Mouse (Mus musculus) MEL (cell line): ENCODE measurements around the gene Tab2. TPM values are rescaled to one million over a fixed set of nuclear protein-coding genes. Genes with fewer than 3 reads are reported as not detected.

Experiments used
- DNase-seq: peaks from one replicate; pipeline ENCODE4 v3.0.0; 2011; ENCODE audit warnings: low read depth, low spot score
- H3K27ac ChIP-seq: 2 replicates; pipeline ENCODE4 v1.5.1; 2012; ENCODE audit warnings: low read depth, mild to moderate bottlenecking, control low read depth, low read length, moderate library complexity; ENCODE audit not compliant: control insufficient read depth
- H3K27me3 ChIP-seq, 2 experiments: fragments of 150-350 bp in 1 of 2; sonication (generic) in 1 of 2; 2 replicates each; pipeline ENCODE4 v1.6.1; 2012; ENCODE audit warnings: low read length in 2 of 2, mild to moderate bottlenecking in 2 of 2, improper control_type of control experiment in 1 of 2, moderate library complexity in 1 of 2; ENCODE audit not compliant: insufficient read depth in 2 of 2, control insufficient read depth in 1 of 2
- H3K36me3 ChIP-seq, 2 experiments: 2 replicates each; pipeline ENCODE4 v1.6.1; 2012 to 2014; ENCODE audit warnings: low read length in 2 of 2, improper control_type of control experiment in 1 of 2, inconsistent platforms in 1 of 2, mild to moderate bottlenecking in 1 of 2; ENCODE audit not compliant: insufficient read depth in 2 of 2, control insufficient read depth in 1 of 2
- H3K4me1 ChIP-seq, 2 experiments: fragments of 150-350 bp in 1 of 2; sonication (generic) in 1 of 2; 2 replicates each; pipeline ENCODE4 v1.6.1; 2012; ENCODE audit warnings: low read length in 2 of 2, improper control_type of control experiment in 1 of 2, mild to moderate bottlenecking in 1 of 2; ENCODE audit not compliant: insufficient read depth in 2 of 2, control insufficient read depth in 1 of 2
- H3K4me3 ChIP-seq, 2 experiments: fragments of 150-350 bp in 1 of 2; sonication (generic) in 1 of 2; 2 replicates each; pipeline ENCODE4 v1.5.1; 2012; ENCODE audit warnings: low read depth in 2 of 2, low read length in 2 of 2, mild to moderate bottlenecking in 2 of 2, moderate library complexity in 2 of 2, control low read depth in 1 of 2, improper control_type of control experiment in 1 of 2; ENCODE audit not compliant: control insufficient read depth in 1 of 2, insufficient read depth in 1 of 2
- H3K79me2 ChIP-seq: 2 replicates; pipeline ENCODE4 v1.6.1; 2012; ENCODE audit warnings: mild to moderate bottlenecking, low read length, moderate library complexity; ENCODE audit not compliant: control insufficient read depth, poor library complexity, insufficient read depth
- H3K9ac ChIP-seq: 2 replicates; pipeline ENCODE4 v1.6.1; 2012; ENCODE audit warnings: low read depth, mild to moderate bottlenecking, control low read depth, low read length, moderate library complexity; ENCODE audit not compliant: control insufficient read depth, poor library complexity, severe bottlenecking
- H3K9me3 ChIP-seq: fragments of 150-350 bp; sonication (generic); replicated peaks from 2 replicates; pipeline ENCODE4 v1.6.1; 2012; ENCODE audit warnings: mild to moderate bottlenecking, low read length, improper control_type of control experiment, moderate library complexity; ENCODE audit not compliant: insufficient read depth
- BHLHE40 ChIP-seq: IDR thresholded peaks from 2 replicates; pipeline ENCODE4 v1.6.1; 2012; ENCODE audit warnings: low read depth, mild to moderate bottlenecking, inconsistent platforms, low read length, improper control_type of control experiment, borderline replicate concordance
- CHD1 ChIP-seq: IDR thresholded peaks from 2 replicates; pipeline ENCODE4 v1.6.1; 2012; ENCODE audit warnings: low read depth, mild to moderate bottlenecking, inconsistent platforms, low read length, improper control_type of control experiment
- CHD2 ChIP-seq: IDR thresholded peaks from 2 replicates; pipeline ENCODE4 v1.6.1; 2011; ENCODE audit warnings: low read length, improper control_type of control experiment
- CTCF ChIP-seq, 3 experiments: IDR thresholded peaks in 2 of 3; conservative IDR thresholded peaks in 1 of 3; 2 replicates each; pipeline ENCODE4 v1.5.1; 2011 to 2012; ENCODE audit warnings: low read length in 3 of 3, low read depth in 2 of 3, mild to moderate bottlenecking in 2 of 3, improper control_type of control experiment in 1 of 3, inconsistent platforms in 1 of 3, mixed read lengths in 1 of 3, moderate library complexity in 1 of 3; ENCODE audit not compliant: control insufficient read depth in 1 of 3, insufficient read depth in 1 of 3, poor library complexity in 1 of 3, severe bottlenecking in 1 of 3
- E2F4 ChIP-seq: IDR thresholded peaks from 2 replicates; pipeline ENCODE4 v1.6.1; 2011; ENCODE audit warnings: low read depth, low read length, improper control_type of control experiment, borderline replicate concordance
- ELF1 ChIP-seq: IDR thresholded peaks from 2 replicates; pipeline ENCODE4 v1.6.1; 2014; ENCODE audit warnings: low read depth, mild to moderate bottlenecking, inconsistent platforms, low read length, improper control_type of control experiment, moderate library complexity
- EP300 ChIP-seq, 2 experiments: IDR thresholded peaks; 2 replicates each; pipeline ENCODE4 v1.6.1; 2011; ENCODE audit warnings: improper control_type of control experiment in 2 of 2, low read length in 2 of 2, low read depth in 1 of 2, mild to moderate bottlenecking in 1 of 2
- ETS1 ChIP-seq: IDR thresholded peaks from 2 replicates; pipeline ENCODE4 v1.6.1; 2012; ENCODE audit warnings: low read depth, mild to moderate bottlenecking, inconsistent platforms, low read length, improper control_type of control experiment, moderate library complexity
- GABPA ChIP-seq: IDR thresholded peaks from 2 replicates; pipeline ENCODE4 v1.6.1; 2012; ENCODE audit warnings: low read depth, mild to moderate bottlenecking, inconsistent platforms, low read length, improper control_type of control experiment, moderate library complexity
- HCFC1 ChIP-seq: IDR thresholded peaks from 2 replicates; pipeline ENCODE4 v1.6.1; 2012; ENCODE audit warnings: low read depth, mild to moderate bottlenecking, inconsistent platforms, low read length, improper control_type of control experiment, moderate library complexity
- KAT2A ChIP-seq: conservative IDR thresholded peaks from 2 replicates; pipeline ENCODE4 v1.6.1; 2012; ENCODE audit warnings: low read depth, low read length, improper control_type of control experiment, inconsistent platforms
- MAFK ChIP-seq: IDR thresholded peaks from 2 replicates; pipeline ENCODE4 v1.6.1; 2011; ENCODE audit warnings: low read depth, mild to moderate bottlenecking, low read length, improper control_type of control experiment, borderline replicate concordance
- MAX ChIP-seq: IDR thresholded peaks from 2 replicates; pipeline ENCODE4 v1.6.1; 2011; ENCODE audit warnings: low read length, improper control_type of control experiment
- MAZ ChIP-seq: IDR thresholded peaks from 2 replicates; pipeline ENCODE4 v1.6.1; 2012; ENCODE audit warnings: low read depth, mild to moderate bottlenecking, inconsistent platforms, low read length, improper control_type of control experiment
- MXI1 ChIP-seq: IDR thresholded peaks from 2 replicates; pipeline ENCODE4 v1.6.1; 2011; ENCODE audit warnings: mild to moderate bottlenecking, low read depth, low read length, improper control_type of control experiment
- MYB ChIP-seq: IDR thresholded peaks from 2 replicates; pipeline ENCODE4 v1.6.1; 2011; ENCODE audit warnings: mild to moderate bottlenecking, low read depth, low read length, improper control_type of control experiment
- MYC ChIP-seq: IDR thresholded peaks from 2 replicates; pipeline ENCODE4 v1.6.1; 2011; ENCODE audit warnings: low read depth, mild to moderate bottlenecking, low read length, improper control_type of control experiment, moderate library complexity
- NELFE ChIP-seq: IDR thresholded peaks from 2 replicates; pipeline ENCODE4 v1.6.1; 2011; ENCODE audit warnings: low read depth, low read length, improper control_type of control experiment
- NRF1 ChIP-seq: IDR thresholded peaks from 2 replicates; pipeline ENCODE4 v1.6.1; 2014; ENCODE audit warnings: low read depth, mild to moderate bottlenecking, inconsistent platforms, low read length, improper control_type of control experiment, moderate library complexity; ENCODE audit not compliant: poor library complexity, insufficient read depth, severe bottlenecking
- POLR2A ChIP-seq, 2 experiments: IDR thresholded peaks; 2 replicates each; pipeline ENCODE4 v1.6.1; 2011 to 2012; ENCODE audit warnings: low read length in 2 of 2, mild to moderate bottlenecking in 2 of 2, control low read depth in 1 of 2, improper control_type of control experiment in 1 of 2, low read depth in 1 of 2, moderate library complexity in 1 of 2; ENCODE audit not compliant: control insufficient read depth in 1 of 2, insufficient read depth in 1 of 2, poor library complexity in 1 of 2
- POLR2AphosphoS2 ChIP-seq: IDR thresholded peaks from 2 replicates; pipeline ENCODE4 v1.6.1; 2011; ENCODE audit warnings: low read length, improper control_type of control experiment
- RCOR1 ChIP-seq: IDR thresholded peaks from 2 replicates; pipeline ENCODE4 v1.6.1; 2012; ENCODE audit warnings: low read depth, mild to moderate bottlenecking, inconsistent platforms, low read length, improper control_type of control experiment
- SIN3A ChIP-seq: IDR thresholded peaks from 2 replicates; pipeline ENCODE4 v1.6.1; 2012; ENCODE audit warnings: low read length, improper control_type of control experiment, inconsistent platforms
- SMC3 ChIP-seq: IDR thresholded peaks from 2 replicates; pipeline ENCODE4 v1.6.1; 2011; ENCODE audit warnings: low read depth, low read length, improper control_type of control experiment
- TAL1 ChIP-seq: IDR thresholded peaks from 2 replicates; pipeline ENCODE4 v1.6.1; 2012; ENCODE audit warnings: mild to moderate bottlenecking, inconsistent platforms, low read length, moderate library complexity, mixed read lengths
- TBP ChIP-seq: IDR thresholded peaks from 2 replicates; pipeline ENCODE4 v1.8.0; 2011; ENCODE audit warnings: low read depth, low read length, improper control_type of control experiment
- TCF12 ChIP-seq: IDR thresholded peaks from 2 replicates; pipeline ENCODE4 v1.6.1; 2014; ENCODE audit warnings: low read depth, mild to moderate bottlenecking, inconsistent platforms, low read length, improper control_type of control experiment, moderate library complexity
- UBTF ChIP-seq: IDR thresholded peaks from 2 replicates; pipeline ENCODE4 v1.6.1; 2012; ENCODE audit warnings: low read depth, mild to moderate bottlenecking, inconsistent platforms, low read length, improper control_type of control experiment, moderate library complexity, borderline replicate concordance; ENCODE audit not compliant: insufficient read depth
- USF1 ChIP-seq: IDR thresholded peaks from 2 replicates; pipeline ENCODE4 v1.6.1; 2014; ENCODE audit warnings: low read depth, mild to moderate bottlenecking, inconsistent platforms, low read length, improper control_type of control experiment, moderate library complexity
- USF2 ChIP-seq, 2 experiments: IDR thresholded peaks; 2 replicates each; pipeline ENCODE4 v1.6.1; 2011 to 2012; ENCODE audit warnings: improper control_type of control experiment in 2 of 2, low read length in 2 of 2, borderline replicate concordance in 1 of 2, inconsistent platforms in 1 of 2, low read depth in 1 of 2, mild to moderate bottlenecking in 1 of 2; ENCODE audit not compliant: insufficient read depth in 1 of 2
- ZC3H11A ChIP-seq: IDR thresholded peaks from 2 replicates; pipeline ENCODE4 v1.6.1; 2012; ENCODE audit warnings: low read depth, mild to moderate bottlenecking, inconsistent platforms, low read length, improper control_type of control experiment
- ZKSCAN1 ChIP-seq: IDR thresholded peaks from 2 replicates; pipeline ENCODE4 v1.6.1; 2012; ENCODE audit warnings: low read depth, mild to moderate bottlenecking, inconsistent platforms, low read length, improper control_type of control experiment, moderate library complexity
- ZMIZ1 ChIP-seq: IDR thresholded peaks from 2 replicates; pipeline ENCODE4 v1.6.1; 2012; ENCODE audit warnings: low read depth, mild to moderate bottlenecking, inconsistent platforms, low read length, improper control_type of control experiment, moderate library complexity
- ZNF384 ChIP-seq: IDR thresholded peaks from 2 replicates; pipeline ENCODE4 v1.6.1; 2012; ENCODE audit warnings: low read depth, mild to moderate bottlenecking, inconsistent platforms, low read length, improper control_type of control experiment
- polyA plus RNA-seq, 2 experiments: library from polyadenylated mRNA; stranded (reverse) in 1 of 2; unstranded in 1 of 2; fragments of >175 nt in 1 of 2; fragments of >200 nt in 1 of 2; gene quantifications; 2 replicates each; pipeline versions ENCODE4 v1.2.1 to v1.2.4; 2012; ENCODE audit warnings: low replicate concordance in 2 of 2, low read depth in 1 of 2; ENCODE audit not compliant: insufficient read length in 2 of 2, insufficient read depth in 1 of 2, missing spikeins in 1 of 2
- total RNA-seq: library from RNA; depleted of rRNA; stranded (reverse); fragments of 300-350 nt; gene quantifications from 2 replicates; pipeline ENCODE4 v1.2.3, GENCODE M21; 2012; rRNA removed

The Tab2 gene
- total RNA-seq (21.6 and 24.4 TPM in 2 replicates), polyA plus RNA-seq (100 to 1,000 TPM in 1 of 2 experiments, 10 to 100 TPM in 1; 70.5 to 101 TPM)

GRCm38 (mm10) chr10:7956228-7957001, at the start of gene Tab2:
Tab2 (minus strand) TSS chr10:7956230.
- Histone ChIP-seq H3K27me3 (no peaks in the 10 kb centered on the region), H3K4me3 (peak within 1 kb of the TSS; percentile 97 to 98), H3K4me1 (peaks cover 20 to 39% of the 10 kb centered on the region in 2 experiments)
- TF ChIP-seq SMC3 (0 out of 2 replicates have a peak, but pooled peaks have one; percentile 6), ELF1 (0 out of 2 replicates have a peak, but pooled peaks have one; percentile 8), HCFC1 (peak; percentile 75), TAL1 (no peak), MAX (no peak; the same call in 1 of the 2 replicates), KAT2A (no peak; the same call in 1 of the 2 replicates), CHD2 (peak; percentile 87), CHD1 (peak; percentile 5; the same call in 1 of the 2 replicates), USF2 (IDR thresholded peaks at IDR 0.05; ENCODE audit: borderline replicate concordance in 1 of 2, insufficient read depth in 1 of 2, low read depth in 1 of 2, low read length in 2 of 2) (no peak), MAZ (peak; percentile 61; the same call in 1 of the 2 replicates), UBTF (no peak), POLR2AphosphoS2 (peak; percentile 69; the same call in 1 of the 2 replicates), TCF12 (0 out of 2 replicates have a peak, but pooled peaks have one; percentile 9), MXI1 (peak; percentile 78), BHLHE40 (no peak), CTCF (IDR thresholded peaks at IDR 0.05 in 2 of 3, conservative IDR thresholded peaks at IDR 0.05 in 1 of 3; ENCODE audit: control insufficient read depth in 1 of 3, insufficient read depth in 1 of 3, low read depth in 2 of 3, low read length in 3 of 3, poor library complexity in 1 of 3, severe bottlenecking in 1 of 3) (no peak), TBP (0 out of 2 replicates have a peak, but pooled peaks have one; percentile 22), SIN3A (0 out of 2 replicates have a peak, but pooled peaks have one; percentile 34), ZNF384 (no peak), EP300 (IDR thresholded peaks at IDR 0.05; ENCODE audit: low read depth in 1 of 2, low read length in 2 of 2) (0 out of 4 replicates have a peak, but pooled peaks of 1 of the 2 experiments have one; percentile 9), MAFK (no peak), ZKSCAN1 (no peak), NRF1 (no peak), ETS1 (no peak), USF1 (no peak), NELFE (peak; percentile 81), E2F4 (no peak), MYB (no peak), POLR2A (IDR thresholded peaks at IDR 0.05; ENCODE audit: control insufficient read depth in 1 of 2, insufficient read depth in 1 of 2, low read depth in 1 of 2, low read length in 2 of 2, poor library complexity in 1 of 2) (peak; percentile 47 to 76; a peak in 2 of 4 replicates), ZMIZ1 (peak; percentile 60; the same call in 1 of the 2 replicates), MYC (no peak), ZC3H11A (no peak), RCOR1 (no peak), GABPA (no peak)
- TF ChIP-seq, all 39 proteins: peak for 15
- Histone ChIP-seq H3K9ac (peak within 1 kb of the TSS; percentile 97), H3K27ac (peak within 1 kb of the TSS; percentile 95), H3K79me2 (peaks cover 45% of the 10 kb centered on the region), H3K36me3 (peaks cover 8 to 38% of the 10 kb centered on the region in 2 experiments; a peak in 3 of 4 replicates), H3K9me3 (no peaks in the 10 kb centered on the region)
- peak; percentile 89 for DNase-seq
